Mouse (Mus musculus): Measurements from ENCODE around the gene Ambra1.

DNA sequence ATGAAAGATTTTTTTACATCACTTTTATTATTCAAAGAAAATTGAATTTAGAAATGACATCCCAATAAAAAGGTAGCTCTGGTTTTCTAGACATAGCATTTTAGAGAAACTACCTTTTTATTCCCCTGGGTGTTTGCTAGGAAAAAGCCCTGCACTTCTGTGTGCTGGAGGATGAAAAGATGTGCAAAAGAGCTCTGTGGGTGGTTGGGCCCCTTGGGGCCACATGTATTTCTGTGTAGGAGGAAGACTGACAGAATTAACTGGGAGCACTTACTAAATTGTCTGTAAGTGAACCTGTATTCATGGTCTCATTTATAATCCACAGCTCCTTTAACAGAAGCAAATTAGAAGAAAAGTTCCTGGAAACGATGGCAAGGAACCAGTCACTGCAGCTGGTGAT lies 114.2 kb downstream of the Ambra1 start:
- TF ChIP-seq CTCF (IDR thresholded peaks at IDR 0.05; ENCODE audit: control insufficient read depth, insufficient read depth, low read length): no peak
- TF ChIP-seq POLR2A (IDR thresholded peaks at IDR 0.05; ENCODE audit: borderline replicate concordance, control insufficient read depth, low read depth, low read length): no peak

Measured in bone marrow, adult 2 months (tissue).